Mouse (Mus musculus) hindbrain, embryonic 11.5 days (tissue): ENCODE data around the gene Sel1l. TPM values are rescaled to one million over a fixed set of nuclear protein-coding genes. Genes with fewer than 3 reads are reported as not detected.

Source experiments
- ATAC-seq: fragments of 200-750 bp; cut with Nextera tagmentation; 2 replicates; pipeline ENCODE4 v1.8.0; 2017; ENCODE audit warnings: mild to moderate bottlenecking, moderate TSS enrichment, moderate library complexity; ENCODE audit not compliant: low FRiP score
- DNase-seq: peaks from one replicate; pipeline ENCODE4 v3.0.0-alpha.2; 2015; ENCODE audit warnings: low spot score
- H3K27ac ChIP-seq: fragments of 300-500 bp; sonication (generic); 2 replicates; pipeline ENCODE4 v1.5.1; 2014; ENCODE audit warnings: mild to moderate bottlenecking, low read depth, low read length
- H3K27me3 ChIP-seq: fragments of 300-500 bp; sonication (generic); 2 replicates; pipeline ENCODE4 v1.6.1; 2014; ENCODE audit warnings: mild to moderate bottlenecking, low read length, moderate library complexity, mixed read lengths; ENCODE audit not compliant: control insufficient read depth, insufficient read depth
- H3K36me3 ChIP-seq: fragments of 300-500 bp; sonication (generic); 2 replicates; pipeline ENCODE4 v1.6.1; 2014; ENCODE audit warnings: mild to moderate bottlenecking, low read length, moderate library complexity, mixed read lengths; ENCODE audit not compliant: control insufficient read depth, insufficient read depth
- H3K4me1 ChIP-seq: fragments of 300-500 bp; sonication (generic); replicated peaks from 2 replicates; pipeline ENCODE4 v1.6.1; 2014; ENCODE audit warnings: low read length, mixed read lengths; ENCODE audit not compliant: control insufficient read depth, insufficient read depth
- H3K4me2 ChIP-seq: fragments of 300-500 bp; sonication (generic); replicated peaks from 2 replicates; pipeline ENCODE4 v1.6.1; 2014; ENCODE audit warnings: mild to moderate bottlenecking, low read depth, low read length
- H3K4me3 ChIP-seq: fragments of 300-500 bp; sonication (generic); 2 replicates; pipeline ENCODE4 v1.5.1; 2014; ENCODE audit warnings: low read depth, low read length
- H3K9ac ChIP-seq: fragments of 300-500 bp; sonication (generic); 2 replicates; pipeline ENCODE4 v1.6.1; 2014; ENCODE audit warnings: low read depth, low read length
- H3K9me3 ChIP-seq: fragments of 300-500 bp; sonication (generic); 2 replicates; pipeline ENCODE4 v1.6.1; 2016; ENCODE audit warnings: low read length; ENCODE audit not compliant: control insufficient read depth
- WGBS: fragments of 180-500 bp; shearing (Covaris S2); extraction: QIAGEN DNeasy Blood & Tissue Kit; methylation state at CpG from one replicate; pipeline ENCODE4 v1.1.7; 2014; 5-methylcytosine and 5-hydroxymethylcytosine counted together
- polyA plus RNA-seq: library from polyadenylated mRNA; unstranded; fragments of >200 nt; fragmentation: Nextera tagmentation; extraction: Ambion mirVana; gene quantifications from 2 replicates; pipeline ENCODE4 v1.2.1, GENCODE M21; 2014

Gene Sel1l
- polyA plus RNA-seq, 1 experiment from 2014 or later: 82.7 TPM

DNA sequence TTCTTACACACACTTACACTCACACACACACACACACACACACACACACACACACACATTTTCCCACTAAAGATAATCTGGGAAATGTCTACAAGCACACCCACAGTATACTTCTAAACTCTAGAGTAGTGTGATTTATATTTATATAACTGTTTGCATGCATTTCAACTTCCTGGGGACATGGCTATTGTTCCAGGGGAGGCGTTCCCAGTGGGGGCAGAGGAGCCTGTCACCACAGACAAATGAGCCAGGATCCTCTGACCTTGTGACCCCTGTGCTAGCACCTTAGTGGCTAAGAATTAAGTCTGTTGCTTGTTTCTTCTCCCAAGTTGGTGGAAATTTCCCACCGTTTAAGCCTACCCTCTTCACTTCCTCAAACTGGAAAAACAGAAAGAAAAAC is 83.9 kb downstream of the Sel1l start:
- WGBS: 5% methylated on average over 2 of the region's 2 CpGs
- Histone ChIP-seq H3K4me1 (peaks cover 8% of the 10 kb centered on the region; the same call in 1 of the 2 replicates), H3K27me3 (no peaks in the 10 kb centered on the region), H3K4me3 (no peak overlapping the region), H3K9me3 (no peaks in the 10 kb centered on the region), H3K36me3 (no peaks in the 10 kb centered on the region), H3K27ac (no peak overlapping the region), H3K4me2 (no peak overlapping the region), H3K9ac (no peak overlapping the region)
- no peak for DNase-seq
- no peak for ATAC-seq

DNA sequence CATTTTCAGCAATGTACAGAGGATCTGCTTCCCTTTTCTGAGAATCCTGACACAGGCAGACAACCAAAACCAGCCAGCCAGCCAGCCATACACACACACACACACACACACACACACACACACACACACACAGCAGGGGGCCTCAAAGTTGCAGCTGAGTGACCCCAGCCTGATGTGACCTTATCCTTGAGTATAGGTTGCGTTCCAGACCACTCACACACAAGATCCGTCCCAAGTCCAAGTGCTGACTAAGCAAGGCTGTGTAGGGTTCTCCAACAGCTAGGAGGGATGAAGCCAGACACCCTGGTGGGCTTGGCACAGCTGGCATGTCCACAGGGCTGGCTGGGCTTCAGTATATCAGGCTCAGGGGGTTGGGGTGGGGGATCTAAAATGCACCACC is 84.5 kb downstream of the Sel1l start:
- DNase-seq: no peak
- H3K9me3 ChIP-seq: no peaks in the 10 kb centered on the region
- H3K4me2 ChIP-seq: no peak overlapping the region
- no peak overlapping the region for H3K4me3 ChIP-seq
- ATAC-seq: no peak
- peaks cover 8% of the 10 kb centered on the region; the same call in 1 of the 2 replicates for H3K4me1 ChIP-seq
- H3K9ac ChIP-seq: no peak overlapping the region
- H3K27me3 ChIP-seq: no peaks in the 10 kb centered on the region
- no peak overlapping the region for H3K27ac ChIP-seq
- WGBS: 44% methylated on average over 2 of the region's 2 CpGs
- H3K36me3 ChIP-seq: no peaks in the 10 kb centered on the region

DNA sequence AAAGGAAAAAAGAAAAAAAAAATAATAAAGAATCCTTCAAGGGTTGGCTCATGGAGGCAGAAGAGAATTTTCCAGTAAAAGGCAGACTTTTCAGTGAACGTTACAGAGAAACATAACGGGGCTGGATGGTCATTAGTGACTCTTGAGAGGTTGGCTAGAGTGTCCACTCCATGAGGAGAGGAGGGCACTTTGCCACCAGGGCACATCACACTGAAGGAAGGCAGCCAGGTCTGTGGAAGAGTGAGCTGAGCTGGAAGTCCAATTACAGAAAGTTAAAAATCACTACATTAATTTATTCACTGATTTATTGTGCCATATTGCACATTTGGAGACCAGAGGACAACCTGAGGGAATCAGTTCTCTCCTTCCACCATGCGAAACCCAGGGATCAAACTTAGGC is 89.1 kb downstream of the Sel1l start:
- no peak overlapping the region for H3K9ac ChIP-seq
- H3K27me3 ChIP-seq: no peaks in the 10 kb centered on the region
- no peak overlapping the region for H3K4me3 ChIP-seq
- no peaks in the 10 kb centered on the region; the same call in 1 of the 2 replicates for H3K4me1 ChIP-seq
- H3K27ac ChIP-seq: no peak overlapping the region
- ATAC-seq (no peak), DNase-seq (no peak)
- H3K9me3 ChIP-seq: no peaks in the 10 kb centered on the region
- H3K4me2 ChIP-seq: no peak overlapping the region
- WGBS: 87% methylated on average over 3 of the region's 3 CpGs
- H3K36me3 ChIP-seq: no peaks in the 10 kb centered on the region

DNA sequence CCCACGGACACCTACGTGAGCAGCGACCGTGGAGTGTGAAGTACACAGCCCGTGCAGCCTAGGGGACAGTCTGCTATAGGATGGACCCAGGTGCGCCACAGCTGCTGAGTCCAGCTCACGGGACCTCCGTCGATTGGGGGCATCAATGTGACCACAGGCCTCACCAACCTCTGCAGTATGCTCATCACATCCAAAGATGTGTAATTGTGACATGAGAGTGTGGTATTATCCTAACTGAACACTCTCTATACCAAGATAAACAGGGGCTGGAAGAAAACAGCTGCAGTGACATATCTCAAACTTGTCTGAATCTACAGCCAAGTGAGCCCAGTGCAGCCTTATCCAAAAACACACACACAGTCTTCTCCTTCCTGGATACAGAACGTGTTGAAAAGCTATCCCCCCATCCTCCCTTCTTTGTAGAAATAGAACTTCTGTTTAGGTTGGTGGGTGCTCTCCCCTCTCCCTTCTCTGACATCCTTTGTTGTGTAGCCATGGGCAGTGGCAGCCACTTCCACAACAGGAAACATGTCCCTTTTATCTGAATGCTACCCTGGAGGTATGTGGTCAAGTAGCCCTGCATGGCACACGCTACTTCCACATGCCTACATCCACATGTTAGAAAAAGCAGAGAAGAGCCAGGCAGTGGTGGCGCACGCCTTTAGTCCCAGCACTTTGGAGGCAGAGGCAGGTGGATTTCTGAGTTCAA is 90.9 kb downstream of the Sel1l start:
- H3K4me1 ChIP-seq: no peaks in the 10 kb centered on the region
- H3K4me3 ChIP-seq: no peak overlapping the region
- no peaks in the 10 kb centered on the region for H3K9me3 ChIP-seq
- no peaks in the 10 kb centered on the region for H3K36me3 ChIP-seq
- 80% methylated on average over 13 of the region's 13 CpGs for WGBS
- DNase-seq (no peak), ATAC-seq (no peak)
- no peaks in the 10 kb centered on the region for H3K27me3 ChIP-seq
- H3K9ac ChIP-seq: no peak overlapping the region
- no peak overlapping the region for H3K27ac ChIP-seq
- H3K4me2 ChIP-seq: no peak overlapping the region

DNA sequence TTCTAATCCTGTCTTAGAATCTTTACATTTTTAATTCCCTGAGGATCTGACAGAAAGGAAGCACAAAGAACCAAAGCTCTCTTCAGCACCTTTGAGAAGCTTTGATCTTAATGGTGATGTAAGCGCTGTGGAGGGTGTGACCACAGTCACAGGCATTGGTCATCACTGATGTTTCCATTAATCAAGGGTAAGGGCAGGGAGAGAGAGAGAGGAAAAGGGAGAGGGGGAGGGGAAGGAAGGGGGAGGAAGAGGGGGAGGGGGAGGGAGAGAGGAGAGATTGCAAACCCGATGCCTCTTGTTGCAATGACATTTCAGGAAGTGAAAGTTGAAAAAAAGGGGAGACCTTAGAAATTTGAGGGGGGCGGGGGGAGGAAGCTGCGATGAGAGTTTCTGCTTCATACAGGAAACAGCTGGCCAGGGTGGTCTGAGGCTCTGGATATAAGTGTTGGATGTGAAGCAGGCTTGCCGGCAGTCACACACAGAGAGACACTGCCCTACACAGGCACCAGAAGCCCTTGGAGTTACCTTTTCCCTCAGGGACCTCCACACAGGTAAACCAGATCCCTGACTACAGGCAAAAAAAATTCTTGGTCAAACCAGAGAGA is 92.3 kb downstream of the Sel1l start:
- Histone ChIP-seq H3K4me2 (no peak overlapping the region), H3K9ac (no peak overlapping the region), H3K9me3 (no peaks in the 10 kb centered on the region), H3K27ac (no peak overlapping the region), H3K4me1 (no peaks in the 10 kb centered on the region), H3K36me3 (no peaks in the 10 kb centered on the region), H3K27me3 (no peaks in the 10 kb centered on the region), H3K4me3 (no peak overlapping the region)
- 48% methylated on average over 5 of the region's 5 CpGs for WGBS
- ATAC-seq: no peak
- no peak for DNase-seq

Other genes with a start within 250 kb of the Sel1l start
- gene Ston2, start 60.8 kb downstream of the Sel1l start, polyA plus RNA-seq: 6.8 and 10.5 TPM in 2 replicates